Mouse (Mus musculus): Measurements from ENCODE around the gene Mrpl23.

GRCm38 (mm10) chr7:142556089-142556476 lies 23.6 kb downstream of the Mrpl23 start:
- no peak for TF ChIP-seq CTCF (IDR thresholded peaks at IDR 0.05; ENCODE audit: borderline replicate concordance, control insufficient read depth, extremely low read depth, insufficient read depth, low read length, poor library complexity)
- no peak for TF ChIP-seq POLR2A (IDR thresholded peaks at IDR 0.05; ENCODE audit: control insufficient read depth, extremely low read depth, insufficient read depth, low read length, poor library complexity)

All from thymus, adult 2 months (tissue).